Mouse (Mus musculus) lung, embryonic 14.5 days (tissue): ENCODE measurements around the gene Jazf1. TPM values are rescaled to one million over a fixed set of nuclear protein-coding genes. Genes with fewer than 3 reads are reported as not detected.

Experiments used
- ATAC-seq: fragments of 200-750 bp; cut with Nextera tagmentation; 2 replicates; pipeline ENCODE4 v1.8.0; 2017; ENCODE audit warnings: mild to moderate bottlenecking, moderate TSS enrichment, moderate library complexity; ENCODE audit not compliant: insufficient read depth
- DNase-seq: peaks from one replicate; pipeline ENCODE4 v3.0.0-alpha.2; 2015
- H3K27ac ChIP-seq: fragments of 300-500 bp; sonication (generic); 2 replicates; pipeline ENCODE4 v1.5.1; 2014; ENCODE audit warnings: low read depth, mild to moderate bottlenecking, moderate library complexity
- H3K27me3 ChIP-seq: fragments of 300-500 bp; sonication (generic); 2 replicates; pipeline ENCODE4 v1.6.1; 2014; ENCODE audit warnings: low read length, control low read depth; ENCODE audit not compliant: insufficient read depth
- H3K36me3 ChIP-seq: fragments of 300-500 bp; sonication (generic); 2 replicates; pipeline ENCODE4 v1.6.1; 2014; ENCODE audit warnings: control low read depth; ENCODE audit not compliant: insufficient read depth
- H3K4me1 ChIP-seq: fragments of 300-500 bp; sonication (generic); 2 replicates; pipeline ENCODE4 v1.6.1; 2014; ENCODE audit warnings: antibody characterized with exemption, control low read depth; ENCODE audit not compliant: insufficient read depth
- H3K4me2 ChIP-seq: fragments of 300-500 bp; sonication (generic); 2 replicates; pipeline ENCODE4 v1.6.1; 2014; ENCODE audit warnings: mild to moderate bottlenecking
- H3K4me3 ChIP-seq: fragments of 300-500 bp; sonication (generic); 2 replicates; pipeline ENCODE4 v1.5.1; 2014; ENCODE audit warnings: low read depth, low read length
- H3K9ac ChIP-seq: fragments of 300-500 bp; sonication (generic); 2 replicates; pipeline ENCODE4 v1.6.1; 2014
- H3K9me3 ChIP-seq: fragments of 300-500 bp; sonication (generic); 2 replicates; pipeline ENCODE4 v1.6.1; 2016; ENCODE audit warnings: low read depth, low read length, control low read depth
- CTCF ChIP-seq: IDR thresholded peaks from 2 replicates; pipeline ENCODE4 v1.5.1; 2016; ENCODE audit warnings: antibody characterized with exemption, low read depth
- WGBS: fragments of 180-500 bp; shearing (Covaris S2); extraction: QIAGEN DNeasy Blood & Tissue Kit; methylation state at CpG from one replicate; pipeline ENCODE4 v1.1.7; 2014; 5-methylcytosine and 5-hydroxymethylcytosine counted together
- polyA plus RNA-seq: library from polyadenylated mRNA; unstranded; fragments of >200 nt; fragmentation: Nextera tagmentation; extraction: Ambion mirVana; gene quantifications from 2 replicates; pipeline ENCODE4 v1.2.1, GENCODE M21; 2014

The Jazf1 gene
- polyA plus RNA-seq, 1 experiment from 2014 or later = 3.9 TPM

GRCm38 (mm10) chr6:52823064-52823463 lies 245.4 kb downstream of the Jazf1 start:
- Histone ChIP-seq H3K4me2 (no peak overlapping the region), H3K27me3 (no peaks in the 10 kb centered on the region), H3K9me3 (no peaks in the 10 kb centered on the region), H3K4me3 (no peak overlapping the region), H3K4me1 (no peaks in the 10 kb centered on the region), H3K36me3 (no peaks in the 10 kb centered on the region), H3K27ac (no peak overlapping the region), H3K9ac (no peak overlapping the region)
- DNase-seq (no peak), ATAC-seq (no peak)
- WGBS = 80% methylated on average over 7 of the region's 7 CpGs
- TF ChIP-seq CTCF = no peak

- Histone ChIP-seq H3K4me3 (no peak overlapping the region), H3K9me3 (no peaks in the 10 kb centered on the region), H3K27me3 (no peaks in the 10 kb centered on the region), H3K4me1 (no peaks in the 10 kb centered on the region), H3K27ac (no peak overlapping the region), H3K36me3 (no peaks in the 10 kb centered on the region), H3K4me2 (no peak overlapping the region), H3K9ac (no peak overlapping the region)
- TF ChIP-seq CTCF = no peak
- DNase-seq = no peak
- 85% methylated on average over 2 of the region's 2 CpGs for WGBS
- no peak for ATAC-seq
Observed at GRCm38 (mm10) chr6:52822625-52823024, 245.8 kb downstream of the Jazf1 start.

GRCm38 (mm10) chr6:52819353-52819752 lies 249.1 kb downstream of the Jazf1 start:
- H3K27ac ChIP-seq = no peak overlapping the region
- H3K9me3 ChIP-seq = no peaks in the 10 kb centered on the region
- no peak overlapping the region for H3K9ac ChIP-seq
- no peaks in the 10 kb centered on the region for H3K36me3 ChIP-seq
- H3K27me3 ChIP-seq = no peaks in the 10 kb centered on the region
- DNase-seq (no peak), ATAC-seq (no peak)
- no peaks in the 10 kb centered on the region for H3K4me1 ChIP-seq
- no peak overlapping the region for H3K4me2 ChIP-seq
- H3K4me3 ChIP-seq = no peak overlapping the region
- 0 out of 2 replicates have a peak, but pooled peaks have one; percentile 8 for TF ChIP-seq CTCF
- WGBS = 70% methylated on average over 8 of the region's 8 CpGs

- H3K9ac ChIP-seq = no peak overlapping the region
- no peaks in the 10 kb centered on the region for H3K4me1 ChIP-seq
- no peaks in the 10 kb centered on the region for H3K36me3 ChIP-seq
- 77% methylated on average over 4 of the region's 4 CpGs for WGBS
- H3K4me3 ChIP-seq = no peak overlapping the region
- no peak for TF ChIP-seq CTCF
- no peaks in the 10 kb centered on the region for H3K27me3 ChIP-seq
- H3K9me3 ChIP-seq = no peaks in the 10 kb centered on the region
- ATAC-seq (no peak), DNase-seq (no peak)
- H3K4me2 ChIP-seq = no peak overlapping the region
- no peak overlapping the region for H3K27ac ChIP-seq
Observed at GRCm38 (mm10) chr6:52818041-52818440, 250.4 kb downstream of the Jazf1 start.

GRCm38 (mm10) chr6:52817203-52817874 lies 251.1 kb downstream of the Jazf1 start:
- Histone ChIP-seq H3K4me2 (no peak overlapping the region), H3K9me3 (no peaks in the 10 kb centered on the region), H3K27ac (no peak overlapping the region), H3K36me3 (no peaks in the 10 kb centered on the region), H3K9ac (no peak overlapping the region), H3K27me3 (no peaks in the 10 kb centered on the region), H3K4me3 (no peak overlapping the region), H3K4me1 (no peaks in the 10 kb centered on the region)
- no peak for ATAC-seq
- DNase-seq = no peak
- WGBS = 81% methylated on average over 10 of the region's 10 CpGs
- TF ChIP-seq CTCF = no peak

DNA sequence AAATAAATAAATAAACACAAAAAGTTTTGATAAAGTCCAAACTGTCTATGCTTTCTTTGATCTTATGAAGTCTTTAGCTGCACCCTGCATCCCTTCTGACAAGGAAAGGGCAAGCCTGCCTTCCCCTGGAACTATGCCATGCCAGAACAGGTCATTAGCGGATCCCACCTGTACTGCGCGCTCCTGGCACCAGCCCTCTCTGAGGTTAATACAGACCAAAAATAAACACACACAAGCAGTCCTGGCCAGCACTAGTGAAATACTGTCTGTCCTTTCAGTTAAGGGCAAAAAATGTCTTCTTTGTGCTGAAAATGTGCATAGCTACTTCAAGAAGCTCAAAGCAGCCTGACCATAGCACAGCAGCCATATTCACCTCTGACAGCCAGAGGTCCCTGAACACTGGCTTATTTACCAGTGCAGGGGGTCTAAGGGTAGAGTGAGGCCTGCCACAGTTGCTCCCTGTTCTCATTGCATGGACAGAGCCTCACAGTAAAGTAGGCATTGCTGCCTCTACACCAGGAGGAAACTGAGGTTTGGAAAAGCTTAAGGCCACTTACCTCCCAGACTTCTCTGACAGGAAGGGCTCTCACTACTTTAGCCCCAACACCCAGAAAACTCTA lies 263.1 kb downstream of the Jazf1 start:
- TF ChIP-seq CTCF = no peak
- H3K4me1 ChIP-seq = no peaks in the 10 kb centered on the region

DNA sequence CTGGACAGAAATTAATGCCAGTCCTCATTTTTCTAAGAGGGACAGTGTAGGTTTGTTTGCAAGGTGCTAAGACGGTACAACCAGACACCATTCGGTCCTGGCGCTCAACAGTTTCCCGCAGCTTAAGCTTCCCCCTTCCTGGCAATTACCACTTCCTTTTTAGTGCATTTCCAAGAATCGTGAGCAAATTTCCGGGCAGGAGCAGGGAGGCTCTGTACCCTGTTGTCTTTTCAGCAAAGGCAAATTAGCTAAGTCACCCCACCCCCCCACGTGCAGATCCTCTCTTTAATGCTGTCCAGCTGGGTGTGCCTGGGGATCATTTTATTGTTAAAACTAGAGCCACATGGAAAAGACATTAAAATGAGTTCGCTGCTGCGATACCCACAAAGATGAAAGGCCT lies 266.2 kb downstream of the Jazf1 start:
- no peak overlapping the region for H3K4me2 ChIP-seq
- H3K27ac ChIP-seq = no peak overlapping the region
- H3K9ac ChIP-seq = no peak overlapping the region
- no peaks in the 10 kb centered on the region for H3K4me1 ChIP-seq
- no peaks in the 10 kb centered on the region for H3K36me3 ChIP-seq
- DNase-seq = peak; percentile 24
- H3K27me3 ChIP-seq = no peaks in the 10 kb centered on the region
- H3K9me3 ChIP-seq = no peaks in the 10 kb centered on the region
- TF ChIP-seq CTCF = no peak
- no peak for ATAC-seq
- H3K4me3 ChIP-seq = no peak overlapping the region
- WGBS = 51% methylated on average over 9 of the region's 9 CpGs

More for the DNA sequence above, 263.1 kb downstream of the Jazf1 start:
- H3K36me3 ChIP-seq = no peaks in the 10 kb centered on the region
- DNase-seq (no peak), ATAC-seq (no peak)
- no peaks in the 10 kb centered on the region for H3K9me3 ChIP-seq
- no peak overlapping the region for H3K4me2 ChIP-seq
- H3K9ac ChIP-seq = no peak overlapping the region
- H3K27ac ChIP-seq = no peak overlapping the region
- H3K4me3 ChIP-seq = no peak overlapping the region
- H3K27me3 ChIP-seq = no peaks in the 10 kb centered on the region
- WGBS = 77% methylated on average over 3 of the region's 3 CpGs
